Mouse (Mus musculus) embryo, embryonic 11.5 days (tissue): ENCODE measurements around the gene D17Wsu92e.

ENCODE experiments used
- DNase-seq: peaks from one replicate; pipeline ENCODE4 v3.0.0-alpha.2; 2012; ENCODE audit warnings: low read depth, low spot score

The D17Wsu92e gene

DNA sequence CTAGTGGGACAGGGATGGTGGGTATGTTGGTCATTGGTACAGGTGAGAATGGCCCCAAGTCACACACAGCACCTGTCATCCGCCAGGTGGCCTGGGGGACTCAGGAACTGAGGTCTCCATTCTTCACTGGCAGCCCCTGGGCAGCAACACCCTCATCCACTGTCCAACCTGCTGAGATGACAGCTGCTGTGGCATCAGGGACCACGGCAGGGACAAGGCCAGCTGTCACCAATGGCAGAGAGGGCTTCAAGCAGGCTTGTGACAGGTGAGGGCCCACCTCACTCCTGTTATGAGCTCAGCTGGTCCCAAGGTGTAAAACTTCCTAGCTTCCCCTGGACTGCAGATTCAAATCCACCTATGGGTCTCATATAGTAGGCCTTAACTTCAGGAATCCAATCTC is 72.3 kb downstream of the D17Wsu92e start:
- no peak for DNase-seq

DNA sequence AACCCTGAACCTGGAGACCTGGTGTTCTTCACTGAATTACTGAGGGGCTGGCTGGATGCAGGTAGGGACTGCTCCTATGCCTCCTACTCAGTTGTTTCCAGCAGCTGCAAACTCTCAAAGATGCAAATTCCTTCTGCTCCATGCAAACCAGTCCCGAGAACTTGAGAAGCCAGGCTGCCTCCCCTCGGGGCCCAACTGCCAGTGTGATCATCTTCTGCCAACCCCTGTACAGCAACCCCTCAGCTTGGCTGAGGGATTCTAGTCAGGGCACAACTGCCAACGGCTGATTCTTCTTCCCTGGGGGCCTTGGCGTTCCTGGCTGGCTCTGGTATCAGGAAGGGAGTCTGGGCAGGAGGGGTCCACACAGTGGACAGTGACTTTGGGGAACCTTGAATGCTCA is 74.0 kb downstream of the D17Wsu92e start:
- no peak for DNase-seq

DNA sequence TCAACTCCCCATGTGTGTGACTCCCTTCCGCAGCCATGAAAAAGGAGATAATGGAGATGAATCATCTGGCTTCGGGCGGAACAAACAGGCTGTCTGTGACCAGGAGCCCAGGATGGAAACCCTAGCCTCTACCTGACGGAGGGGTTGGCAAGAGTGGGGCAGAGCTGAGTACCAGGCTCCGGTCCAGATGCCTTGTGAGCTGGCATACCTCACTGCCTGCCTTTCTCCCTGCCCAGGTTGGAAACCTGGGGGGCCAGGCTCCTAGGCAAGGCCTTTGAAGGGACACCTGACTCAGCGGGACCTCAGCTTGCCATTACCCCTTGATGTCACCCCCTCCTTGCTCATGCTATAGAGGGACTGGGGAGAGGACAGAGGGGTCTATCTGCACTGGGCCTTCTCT is 79.5 kb downstream of the D17Wsu92e start:
- DNase-seq, result no peak

- DNase-seq, result no peak
Measured at GRCm38 (mm10) chr17:27734344-27735073, 85.9 kb downstream of the D17Wsu92e start.

- no peak for DNase-seq
Measured at GRCm38 (mm10) chr17:27732694-27733093, 87.8 kb downstream of the D17Wsu92e start.

- DNase-seq, result no peak
Measured at GRCm38 (mm10) chr17:27732152-27732551, 88.3 kb downstream of the D17Wsu92e start.

GRCm38 (mm10) chr17:27728770-27729169 is 91.7 kb downstream of the D17Wsu92e start, which contains the start of gene Spdef:
Gene Spdef (minus strand): TSS chr17:27728955.
- DNase-seq, result no peak

GRCm38 (mm10) chr17:27726527-27726926 is 93.9 kb downstream of the D17Wsu92e start:
- DNase-seq, result no peak

GRCm38 (mm10) chr17:27725412-27725811 is 95.0 kb downstream of the D17Wsu92e start:
- DNase-seq, result no peak

DNA sequence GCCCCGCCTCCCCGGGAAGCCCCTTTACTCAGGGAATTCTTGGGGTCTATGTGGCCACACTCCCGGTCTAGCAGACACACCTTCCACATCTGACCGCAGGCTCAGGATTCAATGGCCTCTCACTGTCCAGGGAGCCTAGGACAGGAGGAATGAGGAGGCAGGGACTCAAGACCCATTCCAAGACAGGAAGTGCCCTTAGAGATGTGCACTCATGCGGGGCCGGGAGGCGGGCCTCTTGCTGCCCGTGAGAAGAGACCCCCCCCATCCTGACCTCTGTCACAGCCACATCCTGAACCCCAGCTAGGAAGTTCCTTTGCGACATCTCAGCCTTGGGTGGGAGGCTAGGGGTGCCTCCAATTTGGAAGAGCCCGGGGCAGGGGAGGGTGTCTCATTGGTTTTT is 95.4 kb downstream of the D17Wsu92e start:
- DNase-seq, result no peak

- no peak for DNase-seq
Measured at GRCm38 (mm10) chr17:27724327-27724726, 96.1 kb downstream of the D17Wsu92e start.

DNA sequence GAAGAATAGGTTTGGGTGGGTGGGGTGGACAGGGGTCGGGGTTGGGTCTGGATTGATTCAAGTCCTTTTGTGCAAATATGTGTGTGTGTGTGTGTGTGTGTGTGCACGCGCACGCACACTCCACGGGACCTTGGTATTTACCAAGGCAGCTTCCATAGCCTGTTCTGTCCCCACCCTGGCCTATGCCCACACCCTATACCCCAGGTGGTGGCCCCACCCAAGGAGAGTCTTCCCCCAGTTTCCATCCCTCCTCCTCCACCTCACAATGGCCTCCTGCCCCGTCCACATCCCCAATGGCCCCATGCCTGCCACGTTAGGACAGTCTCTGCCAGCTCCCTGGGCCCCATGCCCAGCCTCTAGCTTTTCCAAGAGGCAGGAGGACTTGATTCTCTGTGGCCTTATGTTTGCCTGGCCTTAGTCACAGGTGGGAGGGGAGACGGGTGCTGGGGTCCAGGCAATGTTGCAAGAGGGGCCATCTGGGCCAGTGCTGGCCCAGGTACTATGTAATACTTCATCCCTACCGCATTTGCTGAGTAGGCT is 99.3 kb downstream of the D17Wsu92e start:
- no peak for DNase-seq

GRCm38 (mm10) chr17:27720326-27720725 is 100.1 kb downstream of the D17Wsu92e start:
- DNase-seq, result no peak

DNA sequence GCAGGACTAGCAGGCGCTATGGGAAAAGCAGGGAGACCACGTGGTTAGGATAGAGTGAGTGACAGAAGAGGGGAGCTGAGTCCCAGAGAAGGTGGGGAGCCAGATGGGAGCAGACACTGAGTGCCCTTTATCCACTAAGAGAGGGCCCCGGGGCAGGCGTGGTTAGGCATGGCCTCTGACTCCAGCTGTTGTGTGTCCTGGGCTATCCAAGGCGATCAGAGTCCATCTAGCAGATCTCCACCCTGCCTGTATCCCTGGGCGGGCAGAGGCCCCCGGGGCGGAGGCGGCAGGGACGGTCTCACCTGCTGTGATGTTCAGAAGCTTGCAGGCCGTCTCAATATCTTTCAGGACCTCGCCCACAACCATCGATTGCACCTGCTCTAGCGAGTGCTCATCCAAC is 100.8 kb downstream of the D17Wsu92e start:
- no peak for DNase-seq

DNA sequence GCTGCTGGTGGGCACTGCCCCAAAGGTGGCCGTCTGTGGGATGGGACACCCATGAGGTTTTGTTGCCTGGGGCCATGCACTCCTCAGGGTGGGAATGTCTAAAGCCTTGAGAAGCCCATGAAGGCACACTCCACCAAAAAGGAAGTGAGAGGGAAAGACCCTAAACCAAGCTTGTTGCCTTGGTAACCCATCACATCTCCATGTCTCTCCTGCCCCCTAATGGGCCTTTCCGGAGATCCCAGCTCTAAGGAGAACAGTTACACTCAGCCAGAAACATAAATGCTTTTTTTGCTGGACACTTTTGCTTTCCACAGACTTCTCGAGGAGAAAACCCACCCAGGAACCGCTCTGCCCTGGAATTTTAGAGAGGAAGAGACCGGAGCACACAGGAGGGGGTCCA is 102.2 kb downstream of the D17Wsu92e start:
- no peak for DNase-seq

GRCm38 (mm10) chr17:27716804-27717203 is 103.6 kb downstream of the D17Wsu92e start:
- DNase-seq, result no peak

DNA sequence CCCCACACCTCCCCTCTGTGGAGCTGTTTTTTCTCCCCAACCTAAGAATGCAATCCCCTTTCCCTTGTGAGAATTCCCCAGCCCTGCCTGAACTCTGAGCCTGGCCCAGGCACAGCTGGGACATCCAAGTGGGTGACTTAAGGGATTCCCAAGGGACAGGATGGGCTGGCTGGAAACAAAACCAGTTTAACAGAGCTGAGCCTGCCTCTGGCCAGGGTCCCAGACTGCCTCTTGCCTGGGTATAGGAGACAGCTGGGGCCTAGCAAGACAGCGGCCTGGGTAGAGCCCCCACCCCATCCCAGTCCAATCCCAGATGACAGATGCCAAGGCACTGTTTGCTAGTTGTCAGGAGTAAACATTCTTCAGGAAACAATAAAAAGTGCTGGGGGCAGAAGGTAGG is 107.6 kb downstream of the D17Wsu92e start:
- no peak for DNase-seq

- DNase-seq, result no peak
Measured at GRCm38 (mm10) chr17:27709650-27710049, 110.8 kb downstream of the D17Wsu92e start.

DNA sequence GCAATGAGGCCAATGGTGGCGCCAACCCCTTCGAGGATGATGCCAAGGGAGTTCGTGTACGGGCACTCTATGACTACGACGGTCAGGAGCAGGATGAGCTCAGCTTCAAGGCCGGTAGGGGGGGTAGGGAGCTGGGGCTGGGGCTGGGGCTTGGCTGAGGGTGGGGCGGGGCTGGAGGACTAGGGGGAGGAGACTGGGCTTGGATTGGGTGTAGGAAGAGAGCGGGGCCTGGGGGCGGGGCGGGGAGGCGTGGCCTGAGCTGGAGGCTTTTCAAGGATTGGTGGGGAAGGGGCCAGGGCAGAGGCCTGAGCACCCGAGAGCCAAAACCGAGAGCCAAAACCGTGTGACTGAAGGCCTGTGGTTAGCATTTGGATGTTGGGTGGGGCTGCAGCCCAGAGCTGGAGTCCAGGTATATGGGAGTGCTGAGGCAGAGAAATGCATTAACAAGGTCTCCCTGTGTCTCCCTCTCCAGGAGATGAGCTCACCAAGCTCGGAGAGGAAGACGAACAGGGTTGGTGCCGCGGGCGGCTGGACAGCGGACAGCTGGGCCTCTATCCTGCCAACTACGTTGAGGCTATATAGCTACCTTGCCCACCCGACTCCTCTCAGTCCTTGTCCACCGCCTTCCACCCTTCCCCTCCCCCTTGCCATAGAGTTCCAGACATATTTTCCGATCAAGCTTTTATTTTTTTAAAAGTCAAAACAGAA is 112.3 kb downstream of the D17Wsu92e start:
- DNase-seq, result peak; percentile 86

GRCm38 (mm10) chr17:27705661-27706060 is 114.8 kb downstream of the D17Wsu92e start:
- no peak for DNase-seq

DNA sequence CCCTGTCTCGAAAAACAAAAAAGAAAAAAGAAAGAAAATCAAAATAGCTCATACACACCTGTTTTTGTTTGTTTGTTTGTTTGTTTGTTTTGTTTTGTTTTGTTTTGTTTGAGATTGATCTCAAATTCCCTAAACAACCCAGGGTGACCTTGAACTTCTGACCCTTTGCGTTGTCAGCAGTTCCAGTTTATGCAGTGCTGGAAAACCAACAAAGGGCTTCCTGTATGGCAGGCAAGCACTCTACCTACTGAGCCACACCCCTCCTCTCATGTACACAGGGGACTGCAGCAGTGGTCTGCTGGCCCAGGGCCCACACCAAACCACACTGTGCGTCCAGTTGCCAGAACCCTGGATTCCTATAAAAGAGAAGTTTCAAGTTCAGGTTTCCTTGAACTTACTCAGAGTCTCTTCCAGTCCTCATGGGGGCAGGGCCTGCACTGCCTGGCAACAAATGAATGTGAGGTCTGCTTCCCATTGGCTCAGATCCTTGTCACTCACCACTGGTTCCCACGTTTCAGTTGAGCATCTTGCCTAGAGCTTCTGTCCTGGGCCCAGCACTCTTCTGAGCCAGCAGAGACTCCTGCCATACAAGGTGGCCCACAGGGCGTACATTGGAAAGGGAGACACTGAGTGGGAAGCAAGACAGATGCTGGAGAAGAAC is 116.4 kb downstream of the D17Wsu92e start:
- DNase-seq, result no peak

GRCm38 (mm10) chr17:27702518-27702917 is 117.9 kb downstream of the D17Wsu92e start:
- peak; percentile 45 for DNase-seq
